Mouse (Mus musculus) liver, embryonic 14.5 days (tissue): ENCODE data around the gene Hist1h4m.
"Not testable (repeated sequence)": the region's sequence is repeated elsewhere in the genome, so short reads cannot be mapped to it uniquely, and the experiment has no call there.

ENCODE experiments used
- CTCF ChIP-seq: IDR thresholded peaks from 2 replicates; pipeline ENCODE4 v1.5.1; 2016; ENCODE audit warnings: antibody characterized with exemption, low read depth, control low read depth
- EP300 ChIP-seq: IDR thresholded peaks from 2 replicates; pipeline ENCODE4 v1.6.1; 2016; ENCODE audit warnings: antibody characterized with exemption, low read depth

- not testable (repeated sequence) for TF ChIP-seq CTCF, EP300
Measured at GRCm38 (mm10) chr13:21820082-21820890, 8.7 kb downstream of the Hist1h4m start.
